Mouse (Mus musculus): ENCODE measurements around the gene Pcdh9. TPM values are rescaled to one million over a fixed set of nuclear protein-coding genes. Genes with fewer than 3 reads are reported as not detected.

Pcdh9 gene
- polyA plus RNA-seq, 1 experiment from 2014 or later, result 33.7 TPM

DNA sequence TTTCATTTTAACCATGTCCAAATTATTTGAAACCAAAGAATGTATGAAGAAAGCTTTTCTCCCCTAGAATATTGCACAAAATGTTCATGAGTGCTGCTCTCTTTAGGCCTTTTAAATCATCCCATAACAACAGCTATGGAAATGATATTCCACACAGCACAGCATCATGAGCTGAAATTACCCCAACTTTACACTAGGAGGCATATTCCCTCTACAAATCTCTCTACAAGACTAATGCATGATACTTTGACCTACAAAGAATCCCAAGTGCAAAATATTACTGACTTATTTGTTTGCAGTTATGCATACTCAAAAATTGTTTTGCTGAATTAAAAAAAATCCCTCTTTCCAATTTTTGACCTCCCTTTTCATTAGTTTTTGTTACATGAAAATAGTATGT lies 573.1 kb downstream of the Pcdh9 start:
- H3K27me3 ChIP-seq (replicated peaks; ENCODE audit: control insufficient read depth, insufficient read depth, low read length), result no peaks in the 10 kb centered on the region
- no peak overlapping the region for H3K4me2 ChIP-seq (ENCODE audit: low read depth, low read length)
- H3K4me1 ChIP-seq (ENCODE audit: control insufficient read depth, insufficient read depth, low read length), result no peaks in the 10 kb centered on the region
- H3K9me3 ChIP-seq (ENCODE audit: control insufficient read depth, low read length), result no peaks in the 10 kb centered on the region
- ATAC-seq (ENCODE audit: low read depth) (no peak), DNase-seq (ENCODE audit: low spot score) (peak; percentile 14)
- no peak overlapping the region for H3K9ac ChIP-seq (ENCODE audit: low read depth, low read length)
- H3K4me3 ChIP-seq (ENCODE audit: low read depth, low read length), result no peak overlapping the region
- no peaks in the 10 kb centered on the region for H3K36me3 ChIP-seq (ENCODE audit: control insufficient read depth, insufficient read depth, low read length)
- no peak overlapping the region for H3K27ac ChIP-seq (replicated peaks; ENCODE audit: low read depth, low read length)

- H3K9me3 ChIP-seq (ENCODE audit: control insufficient read depth, low read length), result no peaks in the 10 kb centered on the region
- no peaks in the 10 kb centered on the region for H3K4me1 ChIP-seq (ENCODE audit: control insufficient read depth, insufficient read depth, low read length)
- DNase-seq (ENCODE audit: low spot score), result peak; percentile 70
- 27% methylated on average over 2 of the region's 2 CpGs for WGBS
- H3K27ac ChIP-seq (replicated peaks; ENCODE audit: low read depth, low read length), result no peak overlapping the region
- no peak overlapping the region for H3K4me2 ChIP-seq (ENCODE audit: low read depth, low read length)
- no peak for ATAC-seq (ENCODE audit: low read depth)
- H3K36me3 ChIP-seq (ENCODE audit: control insufficient read depth, insufficient read depth, low read length), result no peaks in the 10 kb centered on the region
- no peaks in the 10 kb centered on the region for H3K27me3 ChIP-seq (replicated peaks; ENCODE audit: control insufficient read depth, insufficient read depth, low read length)
- H3K4me3 ChIP-seq (ENCODE audit: low read depth, low read length), result no peak overlapping the region
- H3K9ac ChIP-seq (ENCODE audit: low read depth, low read length), result no peak overlapping the region
These were observed 602.1 kb downstream of the Pcdh9 start for GRCm38 (mm10) chr14:93288361-93288760.

- no peaks in the 10 kb centered on the region for H3K36me3 ChIP-seq (ENCODE audit: control insufficient read depth, insufficient read depth, low read length)
- H3K27me3 ChIP-seq (replicated peaks; ENCODE audit: control insufficient read depth, insufficient read depth, low read length), result no peaks in the 10 kb centered on the region
- no peaks in the 10 kb centered on the region for H3K4me1 ChIP-seq (ENCODE audit: control insufficient read depth, insufficient read depth, low read length)
- no peaks in the 10 kb centered on the region for H3K9me3 ChIP-seq (ENCODE audit: control insufficient read depth, low read length)
- no peak overlapping the region for H3K27ac ChIP-seq (replicated peaks; ENCODE audit: low read depth, low read length)
- DNase-seq (ENCODE audit: low spot score) (no peak), ATAC-seq (ENCODE audit: low read depth) (no peak)
- H3K4me2 ChIP-seq (ENCODE audit: low read depth, low read length), result no peak overlapping the region
- H3K9ac ChIP-seq (ENCODE audit: low read depth, low read length), result no peak overlapping the region
- 19% methylated on average over 1 of the region's 1 CpGs for WGBS
- no peak overlapping the region for H3K4me3 ChIP-seq (ENCODE audit: low read depth, low read length)
These were observed 602.8 kb downstream of the Pcdh9 start for GRCm38 (mm10) chr14:93287642-93288041.

DNA sequence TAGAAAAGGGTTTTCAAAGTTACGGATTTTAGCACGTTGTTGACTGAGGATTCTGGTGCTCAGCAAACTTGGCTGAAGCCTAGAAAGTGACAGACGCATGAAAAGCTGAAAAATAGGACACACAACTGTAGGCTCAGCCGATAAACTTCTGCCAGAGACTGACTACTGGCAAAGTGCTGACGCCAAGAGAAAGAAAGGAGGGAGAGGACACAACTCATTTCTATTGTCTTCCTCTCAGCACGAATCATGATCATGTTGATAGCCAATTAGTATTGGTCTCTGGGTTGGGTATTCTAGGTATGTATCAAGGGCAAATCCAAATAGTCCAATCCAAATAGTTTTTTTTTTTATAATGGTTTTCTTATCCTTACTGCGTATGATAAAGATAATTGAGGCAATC lies 605.3 kb downstream of the Pcdh9 start:
- Histone ChIP-seq H3K4me1 (ENCODE audit: control insufficient read depth, insufficient read depth, low read length) (no peaks in the 10 kb centered on the region), H3K4me3 (ENCODE audit: low read depth, low read length) (no peak overlapping the region), H3K9me3 (ENCODE audit: control insufficient read depth, low read length) (no peaks in the 10 kb centered on the region), H3K36me3 (ENCODE audit: control insufficient read depth, insufficient read depth, low read length) (no peaks in the 10 kb centered on the region), H3K27me3 (replicated peaks; ENCODE audit: control insufficient read depth, insufficient read depth, low read length) (no peaks in the 10 kb centered on the region), H3K27ac (replicated peaks; ENCODE audit: low read depth, low read length) (no peak overlapping the region), H3K9ac (ENCODE audit: low read depth, low read length) (no peak overlapping the region), H3K4me2 (ENCODE audit: low read depth, low read length) (no peak overlapping the region)
- DNase-seq (ENCODE audit: low spot score), result no peak
- ATAC-seq (ENCODE audit: low read depth), result no peak
- WGBS, result 78% methylated on average over 7 of the region's 7 CpGs

- Histone ChIP-seq H3K36me3 (ENCODE audit: control insufficient read depth, insufficient read depth, low read length) (no peaks in the 10 kb centered on the region), H3K9ac (ENCODE audit: low read depth, low read length) (no peak overlapping the region), H3K9me3 (ENCODE audit: control insufficient read depth, low read length) (no peaks in the 10 kb centered on the region), H3K4me2 (ENCODE audit: low read depth, low read length) (no peak overlapping the region), H3K27ac (replicated peaks; ENCODE audit: low read depth, low read length) (no peak overlapping the region), H3K4me3 (ENCODE audit: low read depth, low read length) (no peak overlapping the region), H3K27me3 (replicated peaks; ENCODE audit: control insufficient read depth, insufficient read depth, low read length) (no peaks in the 10 kb centered on the region), H3K4me1 (ENCODE audit: control insufficient read depth, insufficient read depth, low read length) (no peaks in the 10 kb centered on the region)
- no peak for ATAC-seq (ENCODE audit: low read depth)
- no peak for DNase-seq (ENCODE audit: low spot score)
- whole genome bisulfite sequencing, result 92% methylated on average over 3 of the region's 3 CpGs
These were observed 606.5 kb downstream of the Pcdh9 start for GRCm38 (mm10) chr14:93284009-93284408.

- Histone ChIP-seq H3K36me3 (ENCODE audit: control insufficient read depth, insufficient read depth, low read length) (no peaks in the 10 kb centered on the region), H3K9ac (ENCODE audit: low read depth, low read length) (no peak overlapping the region), H3K27me3 (replicated peaks; ENCODE audit: control insufficient read depth, insufficient read depth, low read length) (no peaks in the 10 kb centered on the region), H3K27ac (replicated peaks; ENCODE audit: low read depth, low read length) (no peak overlapping the region), H3K4me1 (ENCODE audit: control insufficient read depth, insufficient read depth, low read length) (no peaks in the 10 kb centered on the region), H3K9me3 (ENCODE audit: control insufficient read depth, low read length) (no peaks in the 10 kb centered on the region), H3K4me3 (ENCODE audit: low read depth, low read length) (no peak overlapping the region), H3K4me2 (ENCODE audit: low read depth, low read length) (no peak overlapping the region)
- DNase-seq (ENCODE audit: low spot score) (peak; percentile 58), ATAC-seq (ENCODE audit: low read depth) (no peak)
These were observed 614.8 kb downstream of the Pcdh9 start for GRCm38 (mm10) chr14:93275661-93276060.

GRCm38 (mm10) chr14:93274767-93275166 lies 615.7 kb downstream of the Pcdh9 start:
- H3K36me3 ChIP-seq (ENCODE audit: control insufficient read depth, insufficient read depth, low read length), result no peaks in the 10 kb centered on the region
- H3K4me3 ChIP-seq (ENCODE audit: low read depth, low read length), result no peak overlapping the region
- no peaks in the 10 kb centered on the region for H3K9me3 ChIP-seq (ENCODE audit: control insufficient read depth, low read length)
- no peaks in the 10 kb centered on the region for H3K27me3 ChIP-seq (replicated peaks; ENCODE audit: control insufficient read depth, insufficient read depth, low read length)
- no peak overlapping the region for H3K9ac ChIP-seq (ENCODE audit: low read depth, low read length)
- no peak overlapping the region for H3K27ac ChIP-seq (replicated peaks; ENCODE audit: low read depth, low read length)
- H3K4me1 ChIP-seq (ENCODE audit: control insufficient read depth, insufficient read depth, low read length), result no peaks in the 10 kb centered on the region
- no peak for ATAC-seq (ENCODE audit: low read depth)
- no peak overlapping the region for H3K4me2 ChIP-seq (ENCODE audit: low read depth, low read length)
- no peak for DNase-seq (ENCODE audit: low spot score)

GRCm38 (mm10) chr14:93253411-93253810 lies 637.1 kb downstream of the Pcdh9 start:
- WGBS, result 81% methylated on average over 1 of the region's 1 CpGs
- H3K4me2 ChIP-seq (ENCODE audit: low read depth, low read length), result no peak overlapping the region

DNA sequence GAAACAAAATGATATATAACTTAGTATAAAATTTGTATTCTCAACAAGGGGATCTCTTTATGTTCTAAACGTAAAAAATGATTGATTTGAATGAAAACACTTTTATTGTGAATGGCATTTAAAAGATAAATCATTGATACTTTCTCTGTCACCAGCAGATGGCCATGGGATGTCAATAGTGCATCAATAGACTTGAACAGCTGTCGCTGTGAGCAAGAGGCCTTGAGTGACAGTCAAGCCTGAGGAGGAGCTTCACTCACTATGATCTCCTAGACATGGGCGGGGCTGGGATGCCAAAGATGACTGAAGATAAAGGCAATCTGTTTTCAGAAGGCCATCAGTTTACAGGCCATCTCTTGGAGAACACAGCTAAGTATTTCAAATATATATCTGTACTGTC lies 650.2 kb downstream of the Pcdh9 start:
- Histone ChIP-seq H3K27me3 (replicated peaks; ENCODE audit: control insufficient read depth, insufficient read depth, low read length) (no peaks in the 10 kb centered on the region), H3K4me2 (ENCODE audit: low read depth, low read length) (no peak overlapping the region), H3K27ac (replicated peaks; ENCODE audit: low read depth, low read length) (no peak overlapping the region), H3K9ac (ENCODE audit: low read depth, low read length) (no peak overlapping the region), H3K9me3 (ENCODE audit: control insufficient read depth, low read length) (no peaks in the 10 kb centered on the region), H3K4me1 (ENCODE audit: control insufficient read depth, insufficient read depth, low read length) (no peaks in the 10 kb centered on the region), H3K36me3 (ENCODE audit: control insufficient read depth, insufficient read depth, low read length) (no peaks in the 10 kb centered on the region), H3K4me3 (ENCODE audit: low read depth, low read length) (no peak overlapping the region)
- WGBS, result 74% methylated on average over 3 of the region's 3 CpGs
- DNase-seq (ENCODE audit: low spot score) (no peak), ATAC-seq (ENCODE audit: low read depth) (no peak)

More at GRCm38 (mm10) chr14:93253411-93253810, 637.1 kb downstream of the Pcdh9 start:
- Histone ChIP-seq H3K27me3 (replicated peaks; ENCODE audit: control insufficient read depth, insufficient read depth, low read length) (no peaks in the 10 kb centered on the region), H3K36me3 (ENCODE audit: control insufficient read depth, insufficient read depth, low read length) (no peaks in the 10 kb centered on the region), H3K9ac (ENCODE audit: low read depth, low read length) (no peak overlapping the region), H3K27ac (replicated peaks; ENCODE audit: low read depth, low read length) (no peak overlapping the region), H3K4me1 (ENCODE audit: control insufficient read depth, insufficient read depth, low read length) (no peaks in the 10 kb centered on the region), H3K9me3 (ENCODE audit: control insufficient read depth, low read length) (no peaks in the 10 kb centered on the region), H3K4me3 (ENCODE audit: low read depth, low read length) (no peak overlapping the region)
- DNase-seq (ENCODE audit: low spot score) (no peak), ATAC-seq (ENCODE audit: low read depth) (no peak)

Measured in embryonic facial prominence, embryonic 14.5 days (tissue).